Mouse (Mus musculus): ENCODE measurements around the gene B3gnt9.
A peak's percentile ranks its signal among the peaks of the same experiment; 100 is the strongest.

B3gnt9 gene

GRCm38 (mm10) chr8:105217926-105218522 is 36.9 kb downstream of the B3gnt9 start:
- DNase-seq (ENCODE audit: low read depth in 2 of 2, low spot score in 2 of 2), result peak; percentile 6 to 56

GRCm38 (mm10) chr8:105214104-105214503 is 40.8 kb downstream of the B3gnt9 start:
- no peak for DNase-seq (ENCODE audit: low read depth in 2 of 2, low spot score in 2 of 2)

GRCm38 (mm10) chr8:105209153-105210110 is 45.5 kb downstream of the B3gnt9 start:
- no peak for DNase-seq (ENCODE audit: low read depth in 2 of 2, low spot score in 2 of 2)

GRCm38 (mm10) chr8:105207675-105208273 is 47.2 kb downstream of the B3gnt9 start:
- no peak for DNase-seq (ENCODE audit: low read depth in 2 of 2, low spot score in 2 of 2)

GRCm38 (mm10) chr8:105206766-105207275 is 48.1 kb downstream of the B3gnt9 start:
- DNase-seq (ENCODE audit: low read depth in 2 of 2, low spot score in 2 of 2), result no peak

GRCm38 (mm10) chr8:105205748-105206147 is 49.2 kb downstream of the B3gnt9 start:
- DNase-seq (ENCODE audit: low read depth in 2 of 2, low spot score in 2 of 2), result no peak
